Mouse (Mus musculus): ENCODE results near the gene Hyal1.

- TF ChIP-seq CHD1 (IDR thresholded peaks at IDR 0.05; ENCODE audit: low read depth, low read length) (no peak), TAL1 (IDR thresholded peaks at IDR 0.05; ENCODE audit: low read length) (no peak), EP300 (IDR thresholded peaks at IDR 0.05; ENCODE audit: low read depth in 1 of 2, low read length in 2 of 2) (no peak), POLR2A (IDR thresholded peaks at IDR 0.05; ENCODE audit: control insufficient read depth in 1 of 2, insufficient read depth in 1 of 2, low read depth in 1 of 2, low read length in 2 of 2, poor library complexity in 1 of 2) (no peak), MAZ (IDR thresholded peaks at IDR 0.05; ENCODE audit: low read depth, low read length) (no peak), CTCF (IDR thresholded peaks at IDR 0.05 in 2 of 3, conservative IDR thresholded peaks at IDR 0.05 in 1 of 3; ENCODE audit: control insufficient read depth in 1 of 3, insufficient read depth in 1 of 3, low read depth in 2 of 3, low read length in 3 of 3, poor library complexity in 1 of 3, severe bottlenecking in 1 of 3) (no peak)
These were observed 50.9 kb downstream of the Hyal1 start for GRCm38 (mm10) chr9:107627387-107628255.

Measured in MEL (cell line).